Mouse (Mus musculus): ENCODE measurements around the gene Hemgn.

Hemgn gene

GRCm38 (mm10) chr4:46356351-46357133 is 56.8 kb downstream of the Hemgn start:
- peak; percentile 67 to 70 for DNase-seq

GRCm38 (mm10) chr4:46353045-46353444 is 60.3 kb downstream of the Hemgn start:
- no peak for DNase-seq

- DNase-seq: no peak
Measured at GRCm38 (mm10) chr4:46349530-46349929, 63.8 kb downstream of the Hemgn start.

DNA sequence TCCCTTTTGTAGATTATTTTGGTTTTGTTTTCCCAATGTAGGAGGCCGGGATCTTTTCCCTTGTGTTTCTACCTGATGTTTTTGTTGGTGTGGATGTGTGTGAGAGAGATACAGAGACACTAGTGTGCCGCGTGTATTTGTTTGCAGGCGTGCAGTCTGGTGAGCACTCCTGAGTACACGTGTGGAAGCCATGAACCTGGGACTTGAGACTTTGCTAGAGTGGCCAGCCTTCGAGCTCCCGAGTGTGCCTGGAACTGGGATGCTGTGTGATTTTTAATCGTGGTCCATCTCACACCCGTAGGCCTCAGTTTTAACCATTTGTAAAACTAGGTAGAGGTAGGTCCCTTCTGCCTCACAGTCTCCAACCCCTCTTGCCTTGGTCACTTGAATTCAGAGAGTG is 64.4 kb downstream of the Hemgn start:
- DNase-seq: no peak

DNA sequence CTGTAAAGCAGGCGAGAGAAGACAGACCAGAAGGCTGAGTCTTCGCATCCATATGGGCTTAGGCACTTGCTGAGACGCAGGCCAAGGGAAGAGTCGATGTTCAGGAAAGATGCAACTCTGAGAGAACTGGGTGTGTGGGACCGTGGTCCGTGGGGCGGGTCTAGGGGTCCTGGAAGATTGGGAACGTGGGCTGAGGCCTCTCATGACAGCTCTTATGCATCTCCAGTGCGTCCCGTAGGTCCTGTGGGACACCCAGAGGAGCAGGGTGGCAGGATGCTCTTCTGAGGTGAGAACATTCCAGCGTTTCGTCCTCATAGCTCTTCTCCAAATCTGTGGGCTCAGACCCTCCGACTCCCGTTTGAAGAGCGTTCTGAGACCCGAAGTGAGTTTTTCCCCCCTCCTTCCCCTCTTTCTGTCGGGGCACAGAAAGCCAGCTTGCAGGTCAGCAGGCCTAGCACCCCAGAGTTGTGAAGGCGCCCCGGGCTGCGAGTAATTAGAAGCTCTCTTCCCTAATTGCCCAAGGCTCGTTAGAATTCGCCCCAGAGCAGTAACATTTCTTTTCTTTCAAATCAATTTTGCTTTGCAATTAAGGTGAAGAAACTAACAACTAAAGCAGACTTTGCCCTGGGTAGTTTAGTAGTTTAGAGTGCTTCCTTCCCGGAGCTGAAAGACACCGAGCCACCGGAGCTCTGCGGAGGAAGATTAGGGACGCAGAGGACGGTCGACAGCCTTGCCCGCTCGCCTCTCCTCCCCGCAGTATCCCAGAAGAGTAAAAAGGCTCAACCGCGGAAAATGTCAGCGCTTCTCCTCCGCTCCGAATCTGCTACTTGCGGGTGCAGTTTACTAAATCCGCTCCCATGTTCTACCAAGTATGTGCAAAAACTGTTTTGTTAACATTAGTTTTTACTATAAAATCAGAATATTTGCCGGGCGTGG is 65.5 kb downstream of the Hemgn start:
- no peak for DNase-seq

GRCm38 (mm10) chr4:46347141-46347540 is 66.2 kb downstream of the Hemgn start:
- DNase-seq: no peak

DNA sequence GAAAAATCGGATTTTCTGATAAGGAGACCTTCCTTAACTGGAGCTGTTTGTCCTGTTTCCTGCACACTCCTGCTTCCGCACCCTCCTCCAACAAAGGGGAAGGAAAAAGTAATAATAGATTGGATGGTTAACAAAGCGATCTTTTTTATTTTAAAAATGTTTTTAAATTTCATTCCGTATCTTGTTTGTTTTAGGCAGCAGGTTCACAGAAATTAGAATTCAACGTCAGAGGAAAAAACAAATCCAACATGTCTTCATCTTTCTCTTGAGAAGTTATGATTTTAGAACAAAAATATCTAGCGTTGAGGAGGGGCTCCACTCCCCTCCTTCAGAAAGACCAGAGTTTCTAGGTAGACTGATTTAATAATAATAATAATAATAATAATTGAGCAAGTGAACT is 67.1 kb downstream of the Hemgn start:
- DNase-seq: no peak

DNA sequence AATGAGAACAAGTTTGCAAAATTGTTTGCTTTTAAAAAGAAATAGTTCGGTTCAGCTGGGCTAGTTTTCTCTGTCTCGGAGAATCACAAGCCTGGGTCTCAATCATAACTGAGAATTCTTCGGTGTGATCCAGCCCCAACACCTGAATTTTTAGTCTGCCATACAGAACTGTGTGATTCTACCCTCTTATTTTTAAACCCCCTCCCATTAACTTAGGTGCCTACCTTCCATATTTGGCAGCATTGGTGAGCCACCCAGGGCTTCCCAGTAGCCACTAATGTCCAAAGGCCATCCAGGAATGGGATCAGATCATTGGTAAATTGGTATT is 67.6 kb downstream of the Hemgn start:
- no peak for DNase-seq

DNA sequence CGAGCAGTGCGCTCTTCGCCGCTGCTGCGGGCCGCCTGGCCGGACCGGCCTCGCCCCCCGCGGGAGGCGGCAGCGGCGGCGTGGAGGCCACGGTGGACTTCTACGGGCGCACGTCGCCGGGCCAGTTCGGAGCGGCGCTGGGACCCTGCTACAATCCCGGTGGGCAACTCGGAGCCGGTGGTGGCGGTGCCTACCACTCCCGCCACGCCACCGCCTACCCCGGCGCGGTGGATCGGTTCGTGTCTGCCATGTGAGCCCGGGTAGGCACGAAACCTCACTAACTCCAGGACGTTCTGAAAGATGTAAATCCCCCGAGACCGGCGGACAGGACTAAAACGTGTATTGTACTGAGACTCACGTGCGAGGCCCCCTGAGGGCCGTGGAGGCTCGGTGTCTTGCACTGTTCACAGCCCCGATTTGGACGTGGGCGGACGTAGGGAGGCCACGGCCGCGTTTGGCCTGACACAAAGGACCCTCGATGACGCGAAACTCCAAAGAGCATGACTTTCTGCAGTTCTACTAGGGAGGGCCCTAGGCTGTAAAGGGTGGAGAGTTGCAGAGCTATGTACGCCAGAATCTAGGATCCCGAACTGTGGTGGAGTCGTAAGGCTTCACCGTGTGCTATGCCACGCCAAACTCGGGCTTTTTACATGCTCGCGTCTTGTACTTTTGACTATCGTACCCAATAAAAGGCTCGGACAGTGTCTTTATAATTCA is 68.1 kb downstream of the Hemgn start:
- DNase-seq: no peak

- DNase-seq: no peak
Measured at GRCm38 (mm10) chr4:46344288-46344687, 69.0 kb downstream of the Hemgn start.

All from cerebellum, postnatal 36 days (tissue).